Mouse (Mus musculus) spleen, adult 12 weeks (tissue): ENCODE data around the gene Slc29a2.
"Not testable (repeated sequence)": the region's sequence is repeated elsewhere in the genome, so short reads cannot be mapped to it uniquely, and the experiment has no call there.

ENCODE experiments used
- DNase-seq: peaks from one replicate; pipeline ENCODE4 v3.0.0; 2022; ENCODE audit warnings: low spot score

The Slc29a2 gene

DNA sequence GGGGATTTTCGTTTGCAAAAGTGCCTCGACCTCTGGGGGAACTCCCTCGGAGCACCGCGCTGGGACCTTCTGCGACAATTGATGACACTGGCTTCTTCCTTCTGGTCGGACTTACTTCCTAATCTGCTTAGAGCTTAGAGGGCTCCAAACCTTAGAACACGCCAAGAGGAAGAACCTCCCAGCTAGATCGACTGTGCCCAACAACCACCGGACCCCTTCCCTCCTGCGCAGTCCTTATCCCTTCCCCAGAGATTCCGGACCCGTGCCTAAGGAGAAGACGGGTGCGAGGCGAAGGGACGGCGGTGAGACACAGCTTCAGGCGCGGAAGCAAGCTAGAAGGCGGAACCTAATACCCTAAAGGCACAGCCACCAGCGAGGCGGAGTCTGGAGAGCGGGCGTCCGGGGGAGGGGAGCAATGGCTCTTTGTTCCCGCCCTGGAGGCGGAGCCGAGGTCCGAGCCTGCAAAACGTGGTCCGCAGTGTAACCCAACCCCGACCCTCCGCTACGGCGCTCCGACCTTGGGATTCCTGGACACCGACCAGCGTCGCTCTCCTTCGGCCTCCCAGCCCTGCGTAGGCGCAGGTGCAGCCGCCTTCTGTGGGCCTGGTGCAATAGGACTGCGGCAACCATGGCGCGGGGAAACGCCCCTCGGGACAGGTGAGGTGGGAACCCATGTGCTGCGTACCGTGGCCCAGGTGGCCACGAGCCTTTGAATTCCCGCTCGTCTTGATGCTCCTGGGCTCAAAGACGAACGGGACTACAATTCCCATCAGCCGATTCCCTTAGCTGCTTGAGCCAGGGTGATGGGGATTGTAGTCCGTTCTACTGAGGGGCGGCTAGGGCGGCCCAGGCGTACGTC is at the start of gene Slc29a2:
Gene Slc29a2 (plus strand): TSS at position 240 of the 859 bp plus-strand sequence.
- peak; percentile 73 for DNase-seq

DNA sequence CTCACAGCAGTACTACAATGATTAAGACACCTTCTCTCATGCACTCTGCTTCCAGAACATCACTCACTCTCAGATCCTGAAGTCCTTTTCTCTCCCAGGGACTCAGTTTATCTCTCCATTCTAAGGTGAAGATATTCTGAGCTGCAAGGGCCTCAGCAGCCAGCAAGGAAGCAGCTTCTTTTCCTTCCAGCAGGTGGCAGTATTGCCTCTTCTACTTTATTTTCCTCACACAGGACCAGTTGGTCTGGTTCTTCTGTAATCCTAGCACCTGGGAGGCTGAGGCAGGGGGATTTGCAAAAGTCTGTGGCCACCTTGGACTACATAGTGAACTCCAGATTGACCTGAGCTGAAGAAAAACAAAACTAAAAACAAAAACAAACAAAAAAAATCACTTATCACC is 41.9 kb upstream of the Slc29a2 start:
- DNase-seq: peak; percentile 16

DNA sequence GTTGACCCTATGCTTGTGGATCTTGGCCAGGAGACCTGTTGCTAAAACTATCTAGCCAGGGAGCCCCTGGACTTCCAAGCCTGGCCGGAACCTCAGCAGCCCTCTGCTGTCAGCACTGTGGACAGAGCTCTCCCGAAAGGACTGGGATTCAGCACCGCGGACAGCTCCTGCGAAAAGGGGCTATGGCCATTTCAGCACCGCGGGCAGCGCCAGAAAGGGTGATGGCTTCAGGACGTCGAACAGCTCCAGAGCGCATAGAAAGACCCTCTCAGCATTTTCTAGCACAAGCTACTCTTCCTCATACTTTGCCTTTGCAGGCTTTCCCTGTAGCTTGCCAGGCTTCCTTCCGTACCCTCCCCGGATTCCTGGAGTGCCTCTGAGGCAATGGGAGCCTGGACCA is 34.6 kb upstream of the Slc29a2 start:
- DNase-seq: peak; percentile 63

DNA sequence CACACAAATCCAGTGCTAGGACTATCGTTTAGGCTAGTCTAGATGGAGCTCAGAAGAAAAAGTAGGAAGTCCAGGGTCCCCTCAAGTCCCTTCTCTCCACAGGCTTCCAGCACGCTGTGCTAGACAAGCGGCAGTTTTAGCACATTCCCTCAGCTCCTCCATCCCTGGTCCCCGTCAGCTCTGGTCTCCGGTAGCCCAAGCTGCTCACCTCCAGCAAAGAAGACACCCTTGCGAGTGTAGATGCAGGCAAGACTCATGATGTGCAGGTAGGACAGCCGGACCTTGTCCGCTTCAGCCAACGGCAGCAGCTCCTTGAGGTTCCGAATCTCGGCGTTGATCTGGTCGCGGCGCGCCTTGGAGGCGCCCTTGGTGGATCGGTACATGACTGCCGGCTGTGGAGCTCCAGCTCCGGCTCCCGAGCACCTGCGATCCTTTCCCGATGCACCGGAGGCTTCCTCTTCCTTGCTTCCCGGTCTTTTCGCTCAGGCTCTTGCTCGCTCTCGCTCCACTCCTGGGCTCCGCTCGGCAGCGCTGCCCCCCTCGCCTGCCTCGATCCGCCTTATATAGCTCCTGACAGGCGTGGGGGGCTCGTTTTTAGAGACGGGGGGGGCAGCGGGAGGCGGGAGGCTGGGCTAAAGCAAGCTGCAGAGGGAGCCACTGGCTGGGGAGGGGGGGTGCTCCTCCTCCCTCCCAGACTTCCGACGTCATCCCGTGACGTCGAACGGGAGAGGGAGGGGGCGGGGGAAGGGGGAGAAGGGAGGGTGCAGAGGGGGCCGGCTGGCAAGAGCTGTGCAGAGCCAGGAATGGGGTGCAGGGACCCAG is 34.0 kb upstream of the Slc29a2 start:
- no peak for DNase-seq

DNA sequence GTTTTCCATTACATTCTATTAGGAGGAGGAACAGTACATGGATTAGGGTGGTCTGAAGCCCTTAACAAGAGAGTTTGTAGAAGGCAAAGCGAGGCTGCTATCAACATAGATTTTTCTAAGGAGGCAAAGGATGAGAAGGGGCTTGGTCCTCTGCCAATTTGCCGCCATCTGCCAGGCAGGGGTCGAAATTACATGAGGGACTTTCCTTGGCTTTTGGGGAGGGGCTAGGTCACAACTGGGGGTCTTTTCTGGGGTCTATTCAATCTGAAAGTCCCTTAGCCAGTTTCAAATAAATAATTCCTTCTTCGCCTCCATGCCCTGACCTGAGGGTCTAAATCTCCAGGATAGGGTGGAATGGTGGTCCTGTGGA is 33.4 kb upstream of the Slc29a2 start, which contains the start of gene Npas4:
Gene Npas4 (minus strand): TSS at position 61 of the 370 bp plus-strand sequence.
- no peak for DNase-seq

DNA sequence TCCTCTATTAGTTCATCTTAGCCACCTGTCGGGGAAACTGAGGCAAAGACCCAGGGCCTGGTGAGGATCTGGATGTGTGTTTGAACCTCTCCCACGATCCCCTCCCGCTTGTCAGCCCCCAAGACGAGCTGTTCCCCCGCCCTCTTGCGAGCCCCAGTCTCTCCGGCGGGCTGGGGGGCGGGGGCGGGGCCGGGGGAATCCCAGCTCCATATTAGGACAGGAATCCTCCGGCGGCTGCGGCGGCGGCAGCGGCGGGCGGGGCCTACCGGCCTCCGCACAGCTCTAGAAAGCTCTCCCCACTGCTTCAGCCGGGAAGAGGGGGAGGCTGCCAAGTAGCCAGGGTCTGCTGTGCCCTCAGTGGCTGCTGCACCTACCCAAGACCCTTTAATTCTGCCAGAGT is 32.9 kb upstream of the Slc29a2 start:
- DNase-seq: no peak

DNA sequence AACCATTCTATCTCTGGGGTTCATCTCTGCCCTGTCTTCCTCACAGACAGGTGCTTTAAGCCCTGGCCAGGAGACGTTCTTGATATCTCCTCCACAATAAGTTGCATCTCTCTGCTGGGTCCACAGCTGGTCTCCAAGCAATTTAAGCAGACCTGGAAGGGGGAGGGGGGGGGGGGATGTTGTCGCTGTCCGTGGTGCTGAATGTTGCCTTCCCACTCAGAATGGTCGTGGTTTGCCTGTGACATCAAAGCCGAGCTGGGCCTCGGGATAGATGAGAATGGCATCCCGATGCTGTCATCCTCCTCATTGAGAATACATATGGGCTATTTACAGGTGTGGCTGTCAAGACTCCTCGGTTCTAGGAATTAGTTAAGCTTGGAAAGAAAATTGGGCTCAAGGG is 31.3 kb upstream of the Slc29a2 start:
- no peak for DNase-seq

DNA sequence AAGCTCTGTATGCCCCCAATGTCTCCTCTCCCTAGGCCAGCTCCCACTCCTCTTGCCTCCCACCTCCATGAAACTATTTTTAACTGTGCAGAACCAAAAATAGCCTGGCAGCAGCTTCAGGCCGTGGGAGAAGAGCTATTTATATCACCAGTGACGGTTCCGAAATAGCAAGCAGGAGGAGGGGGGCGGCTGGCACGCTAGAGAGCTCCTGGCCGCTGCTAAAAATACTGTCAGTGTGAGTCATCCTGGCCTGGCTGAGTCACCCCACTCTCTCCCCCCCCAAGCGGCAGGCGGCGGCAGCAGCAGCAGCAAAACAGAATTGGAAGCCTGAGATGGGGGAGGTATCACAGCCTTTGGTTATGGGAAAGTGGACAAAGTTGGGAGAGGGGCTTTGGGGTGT is 30.8 kb upstream of the Slc29a2 start:
- no peak for DNase-seq

DNA sequence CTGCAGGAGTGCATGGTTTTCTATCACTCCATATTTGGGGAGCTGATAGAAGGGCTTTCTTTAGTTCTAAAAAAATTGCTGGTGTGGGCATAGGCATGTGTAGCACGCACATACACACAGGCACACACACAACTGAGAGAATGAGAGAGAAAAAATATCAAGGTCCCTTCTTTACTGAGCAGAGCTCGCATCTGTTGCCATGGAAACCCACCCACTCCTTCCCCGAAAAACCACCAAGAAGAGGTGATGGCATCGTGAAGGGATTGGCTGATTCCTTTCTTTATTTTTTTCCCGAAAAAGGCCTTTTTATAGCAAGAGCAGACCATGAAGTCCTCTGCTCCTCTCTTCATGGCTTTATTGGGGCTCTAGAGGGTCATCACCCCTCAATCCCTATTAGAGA is 29.6 kb upstream of the Slc29a2 start:
- no peak for DNase-seq

DNA sequence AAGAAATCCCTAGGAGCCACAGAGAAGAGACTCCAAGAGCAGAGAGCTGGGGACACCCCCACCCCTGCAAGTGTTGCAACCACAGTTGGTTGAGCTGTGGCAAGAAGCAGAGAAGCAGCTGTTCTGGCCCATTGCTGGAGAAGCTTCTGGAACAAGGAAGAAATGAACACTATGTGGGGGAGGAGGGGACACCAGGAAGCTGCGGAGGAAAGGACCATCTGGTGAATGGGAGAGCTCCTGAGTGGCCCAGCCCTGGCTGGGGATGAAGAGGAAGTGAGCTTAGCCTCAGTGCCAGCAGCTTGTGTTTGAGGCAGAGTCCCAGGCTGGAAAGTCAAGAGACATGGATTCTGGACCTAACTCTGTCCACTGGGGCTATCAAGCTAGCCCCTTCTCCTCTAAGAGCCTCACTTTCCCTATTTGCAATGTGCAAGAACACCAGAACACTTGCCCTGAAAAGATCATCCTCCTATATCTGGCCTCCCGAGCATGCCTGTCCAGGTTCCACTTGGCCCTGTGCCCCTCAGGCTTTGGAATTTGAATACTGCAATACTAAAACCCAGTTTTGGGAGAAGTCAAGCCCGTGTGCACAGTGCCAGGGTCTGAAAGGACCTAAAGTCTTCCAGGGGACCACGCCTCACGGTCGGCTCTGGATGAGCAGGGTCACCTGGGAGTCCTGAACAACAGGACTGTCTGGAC is 24.1 kb upstream of the Slc29a2 start:
- DNase-seq: no peak

DNA sequence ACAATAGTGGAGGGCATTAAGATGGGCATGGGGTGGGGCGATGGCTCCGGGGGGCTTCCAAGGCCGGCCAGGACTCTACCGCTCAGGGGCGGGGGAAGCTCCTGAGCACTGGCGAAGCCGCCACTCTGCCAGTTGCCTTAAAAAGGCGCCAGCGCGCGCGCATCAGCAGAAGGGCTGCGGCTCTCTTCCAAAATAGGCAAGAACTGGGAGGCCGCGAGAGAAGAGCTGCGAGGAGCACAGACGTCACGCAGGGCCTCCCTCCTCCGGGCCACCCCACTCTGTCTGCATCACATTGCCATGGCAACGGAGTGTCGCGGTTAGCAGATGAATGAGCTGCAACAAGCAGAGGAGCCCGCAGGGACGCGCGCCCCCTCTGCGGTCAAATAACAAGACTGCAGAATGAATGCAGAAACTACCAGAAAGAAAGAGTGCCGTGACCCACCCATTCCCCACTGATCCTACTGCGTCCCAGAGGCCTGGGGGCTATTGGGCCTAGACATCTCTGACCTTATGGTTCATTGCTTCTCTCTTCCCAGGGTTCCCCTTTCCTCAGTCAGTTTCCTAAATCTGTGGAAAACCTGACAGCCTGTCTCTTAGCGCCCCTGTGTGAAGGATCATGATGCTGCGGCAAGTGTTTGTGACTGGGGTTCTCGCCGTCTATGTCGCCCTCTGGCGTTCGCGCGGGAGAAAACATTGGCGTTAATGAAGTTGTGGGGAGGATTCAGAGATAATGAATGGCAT is 21.8 kb upstream of the Slc29a2 start:
- DNase-seq: peak; percentile 38

DNA sequence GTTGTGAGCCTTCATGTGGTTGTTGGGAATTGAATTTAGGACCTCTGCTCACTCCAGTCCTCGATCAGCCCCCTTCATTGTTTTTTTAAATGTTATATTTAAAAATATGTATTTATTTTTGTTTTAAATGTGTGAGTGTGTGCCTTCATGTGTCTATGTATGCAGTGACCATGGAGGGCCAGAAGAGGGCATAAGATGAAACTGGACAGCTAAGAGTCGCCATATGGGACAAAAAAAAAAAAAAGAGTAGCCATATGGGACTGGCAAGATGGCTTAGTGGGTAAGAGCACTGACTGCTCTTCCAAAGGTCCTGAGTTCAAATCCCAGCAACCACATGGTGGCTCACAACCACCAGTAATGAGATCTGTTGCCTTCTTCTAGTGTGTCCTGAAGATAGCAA is 20.0 kb upstream of the Slc29a2 start:
- not testable (repeated sequence) for DNase-seq

DNA sequence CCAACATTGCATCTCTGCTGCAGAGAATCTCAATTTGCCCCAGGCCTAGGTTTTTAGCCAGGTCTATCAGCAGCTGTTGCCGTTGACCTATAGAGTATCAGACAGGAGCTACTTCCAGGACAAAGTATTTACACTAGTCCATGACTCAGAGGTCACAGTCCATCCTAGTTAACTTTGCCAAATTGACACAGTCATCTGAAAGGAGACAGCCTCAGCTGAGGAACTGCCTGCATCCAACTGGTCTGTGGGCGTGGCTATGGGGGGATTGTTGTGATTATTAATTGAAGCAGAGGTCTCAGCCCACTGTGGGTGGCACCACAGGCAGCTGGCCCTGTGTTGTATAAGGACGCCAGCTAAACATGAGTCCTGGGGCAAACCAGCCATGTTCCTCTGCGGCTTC is 18.7 kb upstream of the Slc29a2 start:
- no peak for DNase-seq

DNA sequence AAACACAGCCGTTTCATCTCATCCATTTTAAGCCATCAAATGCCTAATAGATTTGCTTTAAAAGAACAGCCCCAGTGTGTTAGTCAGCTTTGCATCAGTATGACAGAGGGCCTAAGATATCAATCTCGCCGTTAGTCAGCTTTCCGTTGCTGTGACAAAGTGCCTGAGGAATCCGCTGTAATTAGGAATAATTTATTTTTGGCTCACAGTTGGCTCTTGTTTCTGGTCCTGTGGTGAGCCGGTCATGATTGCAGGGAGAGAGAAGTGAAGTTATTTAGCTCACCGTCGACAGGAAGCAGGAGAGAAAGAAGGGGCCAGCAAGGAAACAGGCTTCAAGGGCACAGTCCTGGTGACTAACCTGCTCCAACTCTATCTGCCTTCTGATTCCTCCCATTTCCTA is 10.5 kb upstream of the Slc29a2 start:
- DNase-seq: no peak

DNA sequence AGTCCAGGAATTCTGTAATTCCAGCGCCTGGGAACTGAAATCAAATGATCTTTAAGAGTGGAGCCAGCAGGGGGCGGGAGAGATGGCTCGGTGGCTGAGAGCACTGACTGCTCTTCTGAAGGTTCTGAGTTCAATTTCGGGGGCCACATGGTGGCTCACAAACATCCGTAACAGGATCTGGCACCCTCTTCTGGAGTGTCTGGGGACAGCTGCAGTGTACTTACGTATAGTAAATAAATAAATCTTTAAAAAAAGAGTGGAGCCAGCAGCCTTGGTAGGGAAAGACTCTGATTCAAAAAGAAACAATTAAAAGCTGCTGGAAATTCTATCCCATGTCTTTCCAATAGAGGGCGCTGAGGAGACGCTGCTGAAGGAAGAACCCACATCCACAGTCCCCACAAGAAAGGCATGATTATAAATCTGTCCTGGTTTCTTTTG is 8.7 kb upstream of the Slc29a2 start:
- no peak for DNase-seq

DNA sequence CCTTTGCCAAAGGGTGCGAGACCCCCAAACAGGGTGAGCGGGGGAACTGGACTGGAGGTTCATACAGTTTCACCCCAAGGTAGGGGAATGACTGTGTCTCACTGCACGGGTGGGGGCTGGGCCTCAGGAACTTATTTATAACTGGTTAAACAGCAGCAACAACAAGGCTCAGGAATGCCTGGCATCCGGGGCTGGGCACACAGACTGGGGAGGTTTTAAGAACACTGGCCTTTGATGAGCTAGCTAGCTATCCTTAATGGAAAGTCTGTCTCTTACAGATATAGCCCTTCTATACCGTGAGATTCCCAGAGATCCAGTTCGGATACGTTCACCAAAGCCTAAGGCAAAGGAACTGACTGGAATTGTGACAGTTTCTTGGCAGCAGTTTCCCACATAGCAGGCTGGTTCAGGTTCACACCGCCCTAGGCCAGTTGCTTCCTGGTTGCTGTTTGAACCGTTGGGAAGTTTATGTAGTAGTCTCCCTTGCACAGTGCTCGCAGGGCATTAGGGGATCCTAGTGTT is 7.4 kb upstream of the Slc29a2 start:
- DNase-seq: no peak

DNA sequence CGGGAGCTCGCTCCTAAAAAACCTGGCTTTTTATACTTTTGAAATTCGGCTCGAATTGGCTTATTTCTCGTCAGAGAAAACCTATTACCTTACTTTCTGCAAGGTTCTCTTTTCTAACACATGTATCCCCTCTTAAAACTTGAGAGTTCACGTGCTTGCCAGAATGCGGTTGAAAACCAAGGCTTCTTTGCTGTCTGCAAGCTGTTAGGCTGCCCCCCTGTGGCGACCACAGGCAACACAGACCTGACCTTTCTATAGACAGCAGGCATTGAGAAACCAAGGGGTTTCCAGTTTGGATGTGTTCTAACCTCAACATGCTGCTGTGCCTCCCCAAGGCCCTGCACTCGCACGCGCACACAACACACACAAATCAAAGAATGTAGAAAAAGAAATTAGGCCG is 6.9 kb upstream of the Slc29a2 start:
- peak; percentile 56 for DNase-seq

DNA sequence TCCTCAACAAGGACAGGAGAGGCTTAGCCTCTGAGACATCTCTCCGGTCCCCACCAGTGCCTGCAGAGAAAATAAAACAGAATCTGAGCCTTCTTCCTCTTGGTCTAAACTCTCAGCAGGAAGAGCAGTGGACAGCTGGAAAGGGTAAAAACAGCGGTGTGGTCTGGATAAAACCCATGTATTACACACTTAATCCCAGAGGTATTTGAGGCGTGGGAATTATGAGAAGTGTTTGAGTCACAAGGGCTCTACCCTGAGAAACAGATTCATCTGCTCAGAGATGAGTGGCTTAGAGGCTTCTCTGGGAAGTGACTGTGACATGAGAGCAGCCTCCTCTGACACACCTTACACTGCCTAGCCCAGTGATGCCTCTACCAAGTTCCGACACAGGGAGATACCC is 6.0 kb upstream of the Slc29a2 start:
- DNase-seq: no peak

DNA sequence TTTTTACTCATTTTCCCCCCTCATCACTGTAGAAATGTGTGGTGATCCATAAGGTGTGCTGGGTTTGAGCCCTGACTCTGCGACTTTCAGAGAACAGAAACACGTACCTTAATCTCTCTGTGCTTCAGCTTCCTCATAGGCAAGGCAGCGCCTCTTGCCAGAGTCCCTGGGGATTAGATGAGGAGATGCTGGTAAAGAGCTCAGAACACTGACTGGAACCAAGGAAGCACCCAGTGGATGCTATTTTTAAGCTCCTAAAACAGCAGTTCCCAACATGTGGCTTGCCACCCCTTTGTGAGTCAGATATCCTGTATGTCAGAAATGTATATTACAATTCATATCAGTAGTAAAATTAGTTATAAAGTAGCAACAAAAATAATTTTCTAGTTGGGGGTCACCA is 5.5 kb upstream of the Slc29a2 start:
- DNase-seq: no peak

DNA sequence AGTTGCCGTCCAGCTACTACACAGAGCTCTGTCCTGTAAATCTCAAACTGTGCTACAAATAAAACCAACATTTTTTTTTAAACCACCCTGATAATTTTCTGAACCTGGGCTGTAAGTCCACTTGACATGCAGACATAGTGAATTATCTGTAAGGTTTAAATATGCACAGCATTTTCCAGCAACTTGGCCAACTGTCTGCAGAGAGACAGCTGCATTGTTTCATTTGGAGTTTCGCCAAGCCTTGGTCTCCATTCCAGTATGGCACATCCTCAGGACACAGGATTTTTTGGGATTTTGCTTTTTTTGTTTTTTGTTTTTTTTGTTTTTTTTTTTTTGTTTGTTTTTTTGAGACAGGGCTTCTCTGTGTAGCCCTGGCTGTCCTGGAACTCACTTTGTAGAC is 2.2 kb upstream of the Slc29a2 start:
- no peak for DNase-seq

DNA sequence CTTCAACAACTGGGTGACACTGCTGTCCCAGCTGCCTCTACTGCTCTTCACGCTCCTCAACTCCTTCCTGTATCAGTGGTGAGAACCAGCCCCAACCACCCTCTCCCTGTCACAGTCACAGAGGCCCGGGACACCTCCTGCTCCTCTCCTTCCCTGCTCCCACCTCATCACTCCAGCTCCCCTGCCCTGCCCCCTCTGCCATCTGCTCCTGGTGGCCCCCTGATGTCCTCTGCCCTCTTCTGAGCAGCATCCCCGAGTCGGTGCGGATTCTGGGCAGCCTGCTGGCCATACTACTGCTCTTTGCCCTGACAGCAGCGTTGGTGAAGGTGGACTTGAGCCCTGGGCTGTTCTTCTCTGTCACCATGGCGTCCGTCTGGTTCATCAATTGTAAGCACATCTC is 2.5 kb downstream of the Slc29a2 start:
- no peak for DNase-seq

DNA sequence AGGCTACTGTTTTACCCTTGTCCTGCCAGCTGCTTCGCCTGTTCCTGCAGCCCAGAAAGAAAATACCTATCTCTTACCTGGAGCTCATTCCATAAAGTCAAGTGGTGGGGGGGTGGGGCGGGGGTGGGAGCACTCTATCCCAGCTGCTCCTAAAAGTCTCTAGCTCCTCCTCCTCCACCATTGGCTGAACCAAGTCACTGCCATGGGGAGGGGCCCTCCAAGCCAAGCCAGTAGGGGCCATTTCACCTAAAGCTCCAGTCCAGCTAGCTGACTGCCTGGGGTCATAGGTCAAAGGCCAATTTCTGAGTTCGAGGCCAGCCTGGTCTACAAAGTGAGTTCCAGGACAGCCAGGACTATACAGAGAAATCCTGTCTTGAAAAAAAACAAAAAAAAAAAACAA is 9.0 kb downstream of the Slc29a2 start:
- no peak for DNase-seq
